Mouse (Mus musculus): ENCODE data around the gene Birc7.

The Birc7 gene

DNA sequence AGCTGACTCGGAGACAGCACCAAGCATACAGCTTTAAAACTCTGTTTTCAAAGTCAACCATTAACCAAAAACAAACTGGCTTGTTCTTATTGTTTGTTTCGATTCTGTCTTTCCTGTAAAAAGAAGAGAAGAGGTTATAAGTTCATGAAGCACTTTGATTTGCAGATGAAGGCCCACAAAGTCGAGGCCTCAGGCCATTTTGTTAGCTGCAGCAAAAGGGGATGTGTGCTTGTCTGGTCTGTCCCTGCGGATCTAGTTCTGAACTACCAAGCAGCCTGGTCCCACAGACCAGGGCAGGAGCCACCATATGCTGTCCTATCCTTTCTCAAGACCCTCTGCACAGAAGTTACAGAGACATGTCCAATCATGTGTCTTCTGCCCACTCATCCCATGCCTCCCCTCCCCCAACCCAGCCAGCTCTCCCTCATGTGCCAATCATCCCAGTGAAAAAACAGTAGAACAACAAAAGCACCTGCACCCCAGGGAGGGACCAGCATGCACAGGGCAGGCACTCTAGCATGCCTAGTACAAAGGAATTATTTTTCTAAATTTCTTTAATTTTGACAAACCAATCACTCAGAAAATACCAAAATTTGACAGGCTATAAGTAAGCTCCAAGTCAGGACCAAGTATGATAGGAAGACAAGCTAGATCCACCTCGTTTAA lies 23.1 kb upstream of the Birc7 start:
- no peak for DNase-seq (ENCODE audit: low spot score)

GRCm38 (mm10) chr2:180910928-180911327 lies 17.9 kb upstream of the Birc7 start:
- DNase-seq (ENCODE audit: low spot score): no peak

- DNase-seq (ENCODE audit: low spot score): peak; percentile 26
Observed at GRCm38 (mm10) chr2:180915886-180916433, 12.9 kb upstream of the Birc7 start.

DNA sequence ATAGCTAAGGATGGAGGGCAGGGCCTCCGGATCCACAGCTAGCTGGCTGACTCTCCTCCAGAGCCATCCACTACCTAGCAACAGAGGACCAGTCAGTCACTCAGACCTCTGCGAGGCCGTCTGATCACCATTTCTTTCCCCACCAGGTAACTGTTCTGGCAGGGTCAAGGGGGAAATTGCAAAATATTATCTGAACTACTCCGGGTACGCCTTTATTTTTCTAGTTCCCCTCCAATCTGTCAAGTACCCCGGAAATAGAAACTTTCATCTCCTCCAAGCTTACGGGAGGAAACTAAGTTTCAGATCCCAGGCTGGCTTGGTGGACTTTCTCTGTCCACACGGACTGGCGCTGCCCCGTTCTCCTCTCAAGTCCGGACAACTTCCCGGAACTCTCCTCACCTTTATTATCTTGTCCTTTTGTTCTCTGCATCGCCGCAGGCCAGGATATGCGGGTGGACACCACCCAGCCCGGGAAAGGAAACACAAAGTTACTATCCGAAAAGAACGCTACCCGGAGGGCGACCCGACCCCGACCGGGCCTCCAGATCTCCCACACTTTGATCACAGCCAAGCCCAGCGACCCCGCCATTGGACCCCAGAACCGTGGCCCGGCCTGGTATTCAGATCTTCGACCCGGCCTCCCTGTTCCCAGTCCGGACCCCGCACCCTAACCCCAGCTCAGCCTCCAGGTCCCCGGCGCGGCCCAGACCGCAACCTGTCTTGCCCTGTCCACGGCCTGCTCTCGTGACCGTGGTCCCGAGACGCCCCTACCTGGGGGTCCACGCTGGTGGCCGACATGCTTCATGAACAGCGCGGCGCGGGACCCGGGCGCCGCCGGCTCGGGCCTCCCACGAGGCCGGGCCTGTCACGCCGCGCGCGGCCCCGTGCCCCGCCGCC lies 8.7 kb upstream of the Birc7 start:
- peak; percentile 16 for DNase-seq (ENCODE audit: low spot score)

DNA sequence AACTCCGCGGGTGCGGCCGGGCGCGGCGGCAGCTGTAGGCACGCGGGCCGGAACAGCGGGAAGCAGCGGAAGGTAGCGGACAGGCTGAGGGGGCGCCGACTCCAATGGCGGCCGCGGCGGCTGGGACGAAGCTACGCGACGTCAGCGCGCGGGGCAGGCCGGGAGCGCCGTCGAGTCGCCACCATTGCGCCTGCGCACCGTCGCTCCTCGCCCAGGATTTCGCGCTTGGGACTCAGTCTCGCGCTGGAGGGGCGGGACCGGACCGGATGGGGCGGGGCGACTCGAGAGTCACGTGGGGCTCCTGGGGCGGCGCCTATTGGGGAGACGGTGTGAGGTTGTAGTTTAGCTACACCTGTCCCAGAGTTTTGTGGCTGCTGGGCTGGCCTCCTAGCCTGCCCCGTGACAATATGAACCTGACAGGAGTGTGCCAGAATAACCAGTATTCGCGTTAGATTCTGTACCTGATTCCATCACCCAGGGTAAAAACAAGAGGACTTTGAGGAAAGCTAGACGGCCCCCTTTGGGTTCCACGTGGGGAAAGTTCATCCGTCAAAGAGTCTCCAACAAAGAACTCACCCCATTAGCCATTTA lies 7.9 kb upstream of the Birc7 start, which contains the start of gene Ythdf1:
TSS of gene Ythdf1 (minus strand) at position 140 of the 591 bp plus-strand sequence.
- peak; percentile 93 for DNase-seq (ENCODE audit: low spot score)

- DNase-seq (ENCODE audit: low spot score): no peak
Observed at GRCm38 (mm10) chr2:180922739-180923138, 6.1 kb upstream of the Birc7 start.

- DNase-seq (ENCODE audit: low spot score): peak; percentile 37
Observed at GRCm38 (mm10) chr2:180925176-180925575, 3.6 kb upstream of the Birc7 start.

DNA sequence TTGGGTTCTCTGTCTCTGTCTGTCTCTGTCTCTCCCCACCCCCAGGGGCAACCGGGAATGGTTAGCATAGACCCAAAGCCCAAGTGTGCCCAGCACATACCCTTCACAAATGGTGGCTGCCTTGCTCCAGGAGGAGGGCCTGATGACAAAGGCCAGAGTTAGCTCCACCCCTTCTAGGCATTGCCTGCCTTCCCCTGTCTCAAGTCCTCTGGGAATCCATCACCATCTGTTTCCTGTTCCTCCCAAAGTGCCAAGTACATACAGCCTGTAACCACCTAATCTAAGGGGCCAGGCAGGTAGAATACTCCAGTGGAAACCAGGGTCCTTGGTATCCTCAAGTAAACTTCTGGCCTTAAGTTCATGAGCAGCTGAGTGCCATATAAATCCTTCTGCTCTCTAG lies 3.6 kb downstream of the Birc7 start:
- DNase-seq (ENCODE audit: low spot score): no peak

GRCm38 (mm10) chr2:180940187-180940586 lies 11.4 kb downstream of the Birc7 start:
- DNase-seq (ENCODE audit: low spot score): no peak

GRCm38 (mm10) chr2:180941869-180942268 lies 13.0 kb downstream of the Birc7 start:
- no peak for DNase-seq (ENCODE audit: low spot score)

DNA sequence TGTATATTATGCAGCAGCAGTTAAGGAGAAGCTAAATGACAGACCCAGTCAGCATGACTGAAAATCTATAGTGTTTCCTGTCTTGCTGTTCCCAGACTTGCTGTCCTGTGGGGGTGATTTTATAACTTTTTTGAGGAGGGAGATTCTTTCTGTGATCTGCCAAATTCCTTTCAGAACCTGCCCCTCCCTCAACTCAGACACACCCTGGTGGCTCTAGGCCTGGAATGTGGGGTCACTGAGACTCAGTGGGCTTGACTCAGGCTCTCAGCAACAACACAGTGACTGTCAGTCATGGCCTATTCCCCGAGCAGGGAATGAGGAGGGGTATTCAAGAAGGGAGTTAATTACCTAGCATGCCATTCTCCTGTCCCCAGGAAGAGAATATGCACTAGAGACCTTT lies 21.1 kb downstream of the Birc7 start:
- DNase-seq (ENCODE audit: low spot score): no peak

GRCm38 (mm10) chr2:180952731-180953171 lies 23.9 kb downstream of the Birc7 start:
- no peak for DNase-seq (ENCODE audit: low spot score)

DNA sequence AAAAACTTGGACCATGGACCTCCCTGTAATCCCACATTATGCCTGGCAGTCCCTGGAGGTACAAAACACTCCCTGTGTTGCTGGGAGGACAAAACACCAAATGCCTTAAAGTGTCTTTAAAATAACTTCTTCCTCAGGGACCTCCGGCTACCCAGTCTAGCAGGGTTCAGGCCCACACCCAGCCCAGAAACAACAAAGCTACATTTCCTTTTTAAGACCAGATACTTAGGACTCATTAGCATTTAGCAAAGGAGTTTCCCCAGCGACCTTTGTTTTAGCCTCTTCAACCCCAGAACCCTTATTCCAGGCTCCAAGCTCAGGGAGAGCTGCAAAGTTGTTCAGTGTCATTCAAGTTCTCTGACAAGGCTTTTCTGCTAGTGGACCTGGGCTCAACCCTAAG lies 24.8 kb downstream of the Birc7 start:
- no peak for DNase-seq (ENCODE audit: low spot score)

GRCm38 (mm10) chr2:180954061-180955047 lies 25.5 kb downstream of the Birc7 start, which contains the start of gene Nkain4:
Gene Nkain4 (minus strand): TSS chr2:180954699.
- peak; percentile 25 for DNase-seq (ENCODE audit: low spot score)

DNA sequence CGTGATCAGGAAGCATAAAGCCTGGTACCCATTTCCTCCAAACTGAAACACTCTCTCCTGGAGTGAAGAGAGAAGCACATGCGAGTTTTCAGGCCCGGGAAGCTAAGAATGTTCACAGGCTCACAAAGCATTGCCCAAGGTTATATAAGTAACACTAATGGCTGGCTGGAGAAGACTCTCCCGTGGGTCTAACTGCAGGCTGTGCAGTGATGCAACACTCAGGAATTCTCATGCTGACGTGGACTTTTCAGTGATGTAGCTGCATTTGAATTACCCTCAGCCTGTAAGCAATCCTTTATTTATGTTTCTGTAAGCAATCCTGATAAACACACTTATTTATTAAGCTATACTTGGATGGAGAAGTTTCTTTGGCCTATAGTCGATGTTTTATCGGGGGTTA lies 30.8 kb downstream of the Birc7 start:
- DNase-seq (ENCODE audit: low spot score): no peak

GRCm38 (mm10) chr2:180960187-180960586 lies 31.4 kb downstream of the Birc7 start:
- DNase-seq (ENCODE audit: low spot score): no peak

DNA sequence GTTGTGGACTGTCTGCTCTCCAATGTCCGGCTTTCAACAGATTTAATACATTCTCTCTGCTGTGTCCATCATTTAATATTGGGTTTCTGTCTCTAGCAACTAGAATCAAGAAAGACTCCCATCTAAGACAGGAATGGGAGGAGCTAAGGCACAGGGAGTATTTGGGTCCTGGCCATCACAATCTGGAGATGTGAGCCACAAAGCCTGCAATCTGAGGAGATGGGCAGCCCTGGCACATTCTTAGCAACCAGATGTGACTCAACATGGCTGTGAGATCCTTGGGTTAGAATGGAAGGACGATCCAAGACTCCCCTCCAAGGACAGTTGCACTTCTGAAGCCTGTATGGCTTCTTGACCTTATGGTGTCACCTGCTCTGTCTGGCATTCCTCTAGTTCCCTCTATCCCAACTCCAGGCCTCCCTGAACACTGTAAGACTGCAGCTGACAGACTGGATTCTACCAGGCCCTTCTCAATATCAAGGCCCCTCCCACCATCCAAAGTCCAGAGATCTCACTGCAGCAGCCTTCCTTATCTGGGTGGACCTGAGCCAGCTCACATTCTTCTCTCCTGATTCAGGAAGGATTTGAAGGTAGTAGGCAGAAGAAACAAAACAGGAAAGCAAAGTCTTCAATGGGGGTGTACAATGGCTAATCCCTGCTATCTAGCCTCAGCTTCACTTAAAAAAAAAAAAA lies 33.9 kb downstream of the Birc7 start:
- peak; percentile 50 for DNase-seq (ENCODE audit: low spot score)

GRCm38 (mm10) chr2:180963956-180964355 lies 35.1 kb downstream of the Birc7 start:
- DNase-seq (ENCODE audit: low spot score): peak; percentile 44

- no peak for DNase-seq (ENCODE audit: low spot score)
Observed at GRCm38 (mm10) chr2:180966092-180966882, 37.5 kb downstream of the Birc7 start.
